Mouse (Mus musculus) midbrain, embryonic 10.5 days (tissue): ENCODE results near the gene Knl1. TPM values are rescaled to one million over a fixed set of nuclear protein-coding genes. Genes with fewer than 3 reads are reported as not detected.
"Not testable (repeated sequence)": the region's sequence is repeated elsewhere in the genome, so short reads cannot be mapped to it uniquely, and the experiment has no call there.

ENCODE experiments used
- DNase-seq: peaks from one replicate; pipeline ENCODE4 v3.0.0-alpha.2; 2017; ENCODE audit warnings: low spot score
- H3K27ac ChIP-seq: fragments of 300-500 bp; sonication (generic); replicated peaks from 2 replicates; pipeline ENCODE4 v1.5.1; 2016; ENCODE audit warnings: mild to moderate bottlenecking
- H3K27me3 ChIP-seq: fragments of 300-500 bp; sonication (generic); 2 replicates; pipeline ENCODE4 v1.6.1; 2016; ENCODE audit warnings: low read depth, mild to moderate bottlenecking; ENCODE audit not compliant: poor library complexity, severe bottlenecking
- H3K36me3 ChIP-seq: fragments of 300-500 bp; sonication (generic); 2 replicates; pipeline ENCODE4 v1.6.1; 2016; ENCODE audit warnings: mild to moderate bottlenecking, moderate library complexity
- H3K4me1 ChIP-seq: fragments of 300-500 bp; sonication (generic); 2 replicates; pipeline ENCODE4 v1.6.1; 2016
- H3K4me3 ChIP-seq: fragments of 300-500 bp; sonication (generic); 2 replicates; pipeline ENCODE4 v1.5.1; 2016; ENCODE audit warnings: mild to moderate bottlenecking, moderate library complexity
- H3K9me3 ChIP-seq: fragments of 300-500 bp; sonication (generic); replicated peaks from 2 replicates; pipeline ENCODE4 v1.6.1; 2016; ENCODE audit warnings: mild to moderate bottlenecking
- WGBS: fragments of 180-500 bp; shearing (Covaris S2); methylation state at CpG from one replicate; pipeline ENCODE4 v1.1.7; 2016; 5-methylcytosine and 5-hydroxymethylcytosine counted together
- polyA plus RNA-seq: library from polyadenylated mRNA; unstranded; fragments of >200 nt; fragmentation: Nextera tagmentation; extraction: Ambion mirVana; gene quantifications from 2 replicates; pipeline ENCODE4 v1.2.1, GENCODE M21; 2016

Knl1 gene
- 63.9 and 68.4 TPM in 2 replicates for polyA plus RNA-seq

DNA sequence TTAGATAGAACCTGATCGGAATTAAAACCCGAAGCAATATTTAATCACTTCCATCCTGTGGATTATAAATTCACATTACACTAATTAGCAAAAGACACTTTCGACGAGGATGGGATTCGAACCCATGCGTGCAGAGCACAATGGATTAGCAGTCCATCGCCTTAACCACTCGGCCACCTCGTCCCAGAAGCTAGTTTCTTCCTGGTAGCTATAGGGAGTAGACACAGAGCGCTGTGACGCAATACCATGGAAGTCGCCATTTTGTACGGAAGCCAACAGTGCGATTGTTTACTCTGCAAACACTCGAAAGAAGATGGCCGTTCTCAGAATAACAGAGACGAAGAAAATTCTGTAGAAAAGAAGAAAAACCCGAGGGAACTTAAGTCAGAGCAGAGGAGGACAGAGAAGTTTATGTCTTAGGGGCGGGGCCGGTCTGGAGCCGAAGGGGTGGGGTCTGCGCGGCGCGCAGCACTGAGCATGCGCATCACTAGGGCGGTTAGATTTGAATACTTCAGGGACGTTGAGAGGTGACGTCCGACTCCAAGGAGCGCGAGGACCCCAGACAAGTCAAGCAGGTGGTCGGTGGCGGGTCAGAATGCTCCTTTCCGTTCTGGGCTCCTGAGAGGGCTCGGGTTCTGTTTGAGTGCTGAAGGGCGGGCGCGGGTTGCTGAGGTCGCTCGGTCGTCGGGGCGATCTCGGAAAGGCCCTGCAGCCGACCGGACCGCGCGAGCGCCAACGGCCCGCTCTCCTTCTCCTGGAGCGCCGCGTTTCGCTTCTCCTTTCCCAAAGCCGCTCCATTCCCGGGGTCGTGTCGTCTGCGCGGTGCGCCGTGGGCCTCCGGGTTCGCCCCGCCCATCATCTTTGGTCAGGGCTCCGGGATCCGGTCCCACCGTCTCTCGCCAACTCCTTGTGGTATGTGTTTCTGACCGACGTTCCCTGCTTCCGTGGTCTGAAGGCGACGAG is at the start of gene Knl1:
TSS of gene Knl1 (plus strand) at position 471 of the 963 bp plus-strand sequence.
- Histone ChIP-seq H3K4me1 (peaks cover 17% of the 10 kb centered on the region), H3K36me3 (peaks cover 13% of the 10 kb centered on the region), H3K27ac (peak within 1 kb of the TSS; percentile 96), H3K27me3 (no peaks in the 10 kb centered on the region), H3K4me3 (peak within 1 kb of the TSS; percentile 83), H3K9me3 (no peaks in the 10 kb centered on the region)
- under 1% methylated on average over 77 of the region's 77 CpGs for WGBS
- DNase-seq, result peak; percentile 96

DNA sequence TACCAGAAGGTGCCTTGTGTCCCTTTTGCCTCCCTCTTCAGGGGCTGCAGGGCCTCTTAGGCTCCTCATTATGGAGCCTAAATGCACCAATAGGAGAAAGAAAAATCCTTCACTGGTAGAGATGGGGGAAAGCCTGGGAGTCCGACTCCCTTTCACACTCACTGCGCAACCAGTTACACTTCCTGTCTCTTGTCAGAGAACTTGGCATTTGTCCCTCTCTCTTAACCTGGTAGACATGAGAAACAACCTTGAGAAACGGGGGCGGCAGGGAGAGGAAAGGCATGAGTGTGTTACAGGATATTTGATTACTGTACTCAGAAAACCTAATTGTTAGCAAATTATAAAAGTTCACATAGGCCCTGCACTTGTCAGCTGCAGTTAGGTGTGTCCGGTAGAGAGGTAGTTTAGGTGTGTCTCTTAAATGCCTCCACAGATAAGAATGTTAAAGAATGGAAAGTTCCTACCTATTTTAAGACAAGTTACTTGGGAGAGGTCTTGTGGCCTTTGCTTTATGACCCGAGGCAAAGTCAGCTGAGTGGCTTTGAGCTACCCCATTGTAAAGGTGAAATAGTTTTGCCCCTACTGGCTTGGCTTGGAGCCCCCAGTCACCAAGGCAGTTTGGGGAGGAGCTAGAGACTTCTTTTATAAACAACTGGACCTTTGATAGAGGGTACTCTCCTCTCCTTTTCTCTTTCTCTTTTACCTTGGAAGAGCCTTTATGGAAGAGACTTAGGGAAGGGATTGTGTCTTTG is 48.6 kb upstream of the Knl1 start:
- DNase-seq, result no peak
- H3K4me1 ChIP-seq, result peaks cover 29% of the 10 kb centered on the region
- H3K27me3 ChIP-seq, result peaks cover 39% of the 10 kb centered on the region
- no peaks in the 10 kb centered on the region for H3K9me3 ChIP-seq
- WGBS, result 82% methylated on average over 6 of the region's 6 CpGs
- H3K27ac ChIP-seq, result no peak overlapping the region
- no peaks in the 10 kb centered on the region for H3K36me3 ChIP-seq
- no peak overlapping the region for H3K4me3 ChIP-seq

DNA sequence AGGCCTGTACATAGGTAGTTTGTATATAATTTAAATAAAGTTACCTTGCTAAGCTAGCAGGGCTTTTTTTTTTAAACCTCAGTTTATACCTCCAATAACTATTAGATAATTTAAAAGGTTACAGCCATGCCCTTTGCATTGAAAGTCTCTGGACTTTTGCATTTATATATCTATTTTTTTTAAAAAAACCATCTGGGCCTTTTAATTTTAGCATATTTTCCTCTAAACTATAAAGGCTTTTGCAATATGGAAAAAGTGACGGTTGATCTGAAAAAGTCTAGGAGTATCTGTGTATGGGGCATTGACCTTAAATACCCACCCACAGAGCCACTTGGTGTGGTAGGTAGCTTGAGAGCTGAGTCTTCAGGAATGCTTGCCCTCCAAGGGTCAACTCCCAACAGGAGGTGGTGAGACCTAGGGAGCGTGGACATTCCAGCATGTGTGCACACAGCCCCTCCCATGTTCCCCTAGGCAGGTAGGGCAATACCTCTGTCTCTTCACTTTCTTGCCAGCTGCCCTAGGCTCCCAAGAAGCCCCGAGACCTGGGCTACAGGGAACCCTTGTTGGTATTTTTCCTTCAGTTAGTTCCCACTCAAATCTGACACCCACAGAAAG is 47.8 kb upstream of the Knl1 start:
- Histone ChIP-seq H3K27ac (no peak overlapping the region), H3K27me3 (peaks cover 39% of the 10 kb centered on the region), H3K9me3 (no peaks in the 10 kb centered on the region), H3K36me3 (no peaks in the 10 kb centered on the region), H3K4me3 (no peak overlapping the region), H3K4me1 (peaks cover 29% of the 10 kb centered on the region)
- WGBS, result 60% methylated on average over 3 of the region's 3 CpGs
- DNase-seq, result no peak

DNA sequence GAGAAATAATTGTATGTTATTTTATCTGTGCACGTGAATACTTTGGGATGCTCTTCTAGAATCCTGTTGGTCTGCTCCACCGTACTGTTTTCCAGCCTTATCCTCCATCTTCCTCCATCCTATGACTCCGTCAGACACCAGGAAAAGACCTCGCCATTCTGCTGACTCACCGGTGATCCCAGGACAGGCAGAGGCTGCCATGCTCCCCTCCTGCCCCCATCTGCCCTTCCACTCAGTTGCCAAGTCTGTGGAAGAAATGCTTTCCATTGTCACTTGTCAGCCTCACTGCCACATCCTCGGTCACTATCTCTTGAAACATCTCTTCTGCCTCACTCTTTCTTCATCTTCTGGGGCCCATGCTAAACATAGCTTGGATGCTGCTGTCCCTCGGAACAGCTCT is 40.0 kb upstream of the Knl1 start:
- no peaks in the 10 kb centered on the region for H3K4me1 ChIP-seq
- no peaks in the 10 kb centered on the region for H3K9me3 ChIP-seq
- no peaks in the 10 kb centered on the region for H3K27me3 ChIP-seq
- WGBS, result 83% methylated on average over 7 of the region's 7 CpGs
- H3K4me3 ChIP-seq, result no peak overlapping the region
- no peak for DNase-seq
- no peaks in the 10 kb centered on the region for H3K36me3 ChIP-seq
- H3K27ac ChIP-seq, result no peak overlapping the region

DNA sequence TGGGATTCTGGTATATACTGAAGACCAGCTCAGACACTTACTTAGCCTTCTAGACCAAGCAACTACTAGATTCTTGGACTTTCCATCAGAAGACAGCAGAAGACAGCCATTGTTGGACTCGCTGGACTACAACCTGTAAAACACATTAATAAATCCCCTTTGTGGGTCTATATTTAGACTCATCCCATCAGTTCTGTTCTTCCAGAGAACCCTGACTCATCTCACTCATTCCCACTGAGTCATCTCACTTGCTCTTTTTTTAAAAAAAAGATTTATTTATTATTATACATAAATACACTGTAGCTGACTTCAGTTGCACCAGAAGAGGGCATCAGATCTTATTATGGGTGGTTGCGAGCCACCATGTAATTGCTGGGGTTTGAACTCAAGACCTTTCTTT is 37.5 kb upstream of the Knl1 start:
- Histone ChIP-seq H3K9me3 (no peaks in the 10 kb centered on the region), H3K36me3 (no peaks in the 10 kb centered on the region), H3K4me1 (no peaks in the 10 kb centered on the region), H3K27ac (no peak overlapping the region), H3K4me3 (no peak overlapping the region), H3K27me3 (no peaks in the 10 kb centered on the region)
- WGBS, result 92% methylated on average over 2 of the region's 2 CpGs
- no peak for DNase-seq

DNA sequence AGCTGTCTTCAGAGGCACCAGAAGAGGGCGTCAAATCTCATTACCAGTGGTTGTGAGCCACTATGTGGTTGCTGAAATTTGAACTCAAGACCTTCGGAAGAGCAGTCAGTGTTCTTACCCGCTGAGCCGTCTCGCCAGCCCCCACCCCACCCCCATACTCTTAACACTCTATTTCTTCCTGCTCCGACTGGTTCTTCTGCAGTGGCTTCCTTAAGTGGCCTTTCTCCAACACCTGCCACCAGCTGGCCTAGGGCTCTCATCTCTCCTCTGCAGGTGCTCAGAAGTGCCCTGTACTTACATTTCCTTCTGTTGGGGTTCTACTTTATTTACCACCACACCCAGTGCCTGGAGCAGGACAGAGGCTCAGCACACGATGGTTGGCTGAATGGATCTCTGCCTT is 31.9 kb upstream of the Knl1 start:
- 82% methylated on average over 7 of the region's 7 CpGs for WGBS
- no peaks in the 10 kb centered on the region for H3K27me3 ChIP-seq
- no peak overlapping the region for H3K4me3 ChIP-seq
- no peaks in the 10 kb centered on the region; the same call in 1 of the 2 replicates for H3K9me3 ChIP-seq
- DNase-seq, result no peak
- no peak overlapping the region for H3K27ac ChIP-seq
- H3K36me3 ChIP-seq, result peaks cover 21% of the 10 kb centered on the region
- H3K4me1 ChIP-seq, result peaks cover 9% of the 10 kb centered on the region

DNA sequence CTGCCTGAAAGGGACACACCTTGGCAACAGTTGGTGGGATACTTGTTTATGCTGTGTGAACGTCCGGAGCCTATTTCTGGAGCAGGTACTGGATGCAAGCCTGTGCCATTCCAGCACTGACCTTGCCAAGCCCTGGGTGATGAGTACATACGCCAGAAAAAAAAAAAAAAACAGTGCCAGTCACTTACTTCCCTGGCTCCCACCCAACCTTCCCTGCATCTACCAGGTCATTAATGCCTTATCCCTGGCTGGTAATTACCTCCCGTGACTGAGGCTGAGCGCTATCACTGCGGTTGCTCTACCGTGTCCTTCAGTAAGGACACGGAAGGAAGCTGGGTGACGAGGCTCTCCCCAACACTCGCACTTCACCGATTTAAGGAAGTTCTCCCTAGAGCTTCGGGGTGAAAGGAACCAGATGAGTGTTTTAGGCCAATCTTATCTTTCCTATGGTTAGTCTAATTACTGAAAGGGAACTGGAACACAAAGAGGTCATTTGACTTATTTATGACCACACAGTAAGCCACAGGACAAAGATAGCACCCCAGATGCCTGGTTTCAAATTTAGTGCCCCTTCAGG is 31.2 kb upstream of the Knl1 start:
- DNase-seq, result no peak

DNA sequence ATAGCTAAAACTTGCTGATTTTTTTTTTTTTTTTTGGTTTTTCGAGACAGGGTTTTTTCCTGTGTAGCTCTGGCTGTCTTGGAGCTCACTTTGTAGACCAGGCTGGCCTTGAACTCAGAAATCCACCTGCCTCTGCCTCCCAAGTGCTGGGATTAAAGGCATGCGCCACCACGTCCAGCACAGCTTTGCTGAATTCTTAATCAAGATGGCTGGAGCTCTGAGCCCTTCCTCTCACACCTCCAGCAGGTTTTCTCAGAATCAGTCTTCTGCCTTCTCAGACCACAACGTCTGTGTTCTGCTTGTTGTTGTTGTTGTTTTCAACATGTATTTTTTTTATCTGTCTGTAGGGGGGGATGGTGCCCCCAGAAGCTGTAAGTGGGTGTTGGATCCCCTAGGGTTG is 30.6 kb upstream of the Knl1 start:
- DNase-seq, H3K4me3 ChIP-seq: not testable (repeated sequence)
- 76% methylated on average over 4 of the region's 4 CpGs for WGBS

More for the DNA sequence above, 31.2 kb upstream of the Knl1 start:
- no peak overlapping the region for H3K4me3 ChIP-seq
- H3K27ac ChIP-seq, result no peak overlapping the region
- WGBS, result 89% methylated on average over 12 of the region's 12 CpGs
- peaks cover 9% of the 10 kb centered on the region for H3K4me1 ChIP-seq
- peaks cover 28% of the 10 kb centered on the region for H3K36me3 ChIP-seq
- H3K27me3 ChIP-seq, result no peaks in the 10 kb centered on the region
- no peaks in the 10 kb centered on the region; the same call in 1 of the 2 replicates for H3K9me3 ChIP-seq

DNA sequence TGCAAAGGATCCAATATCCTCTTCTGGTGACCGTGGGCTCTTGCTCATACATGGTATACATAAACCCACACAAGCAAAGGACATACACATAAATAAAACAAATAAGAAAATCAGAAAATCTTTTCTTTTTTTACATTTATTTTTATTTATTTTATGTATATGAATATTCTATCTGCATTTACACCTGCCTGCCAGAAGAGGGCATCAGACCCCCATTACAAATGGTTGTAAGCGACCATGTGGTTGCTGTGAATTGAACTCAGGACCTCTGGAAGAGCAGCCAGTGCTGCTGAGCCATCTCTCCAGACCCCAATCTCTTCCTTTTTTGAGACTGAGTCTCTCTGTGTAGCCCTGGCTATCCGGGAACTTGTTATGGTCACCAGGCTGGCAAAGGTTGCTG is 29.3 kb upstream of the Knl1 start:
- WGBS, result 94% methylated on average over 3 of the region's 3 CpGs

More for the DNA sequence above, 30.6 kb upstream of the Knl1 start:
- peaks cover 34% of the 10 kb centered on the region for H3K36me3 ChIP-seq
- H3K9me3 ChIP-seq, H3K4me1 ChIP-seq, H3K27me3 ChIP-seq, H3K27ac ChIP-seq: not testable (repeated sequence)

DNA sequence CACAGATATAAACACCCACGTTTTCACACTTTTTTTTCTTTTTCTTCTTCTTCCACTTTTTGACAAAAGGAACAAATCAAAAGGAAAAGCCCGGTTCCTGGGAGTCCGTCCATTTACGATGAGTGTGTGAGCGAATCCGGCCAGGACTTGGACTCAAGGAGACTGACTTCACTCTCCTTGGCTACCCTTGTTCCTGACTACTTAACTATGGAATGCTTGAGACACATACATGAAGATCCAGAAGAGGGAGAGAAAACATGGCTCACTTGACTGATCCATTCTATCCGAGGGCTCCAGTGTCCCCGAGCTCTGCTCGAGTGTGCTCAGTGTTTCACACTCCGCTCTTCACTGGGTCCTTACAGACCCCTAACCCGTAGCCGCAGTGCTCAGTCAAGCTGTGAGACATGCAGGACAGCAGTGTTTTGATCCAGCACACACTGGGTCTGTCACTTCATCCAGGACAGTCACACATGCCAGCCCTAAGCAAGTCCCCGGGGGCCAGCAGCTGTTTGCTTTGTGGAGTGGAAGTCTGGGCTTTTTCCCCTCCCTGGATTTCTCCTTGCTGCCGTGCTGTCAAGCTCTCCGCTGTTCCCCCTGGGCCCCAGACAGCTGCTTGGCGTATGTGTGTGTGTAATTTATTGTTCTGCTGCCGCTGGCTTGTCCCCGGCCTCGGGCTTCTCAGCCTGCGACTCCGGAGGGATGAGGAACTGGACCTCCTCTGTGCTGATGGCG is 28.4 kb upstream of the Knl1 start:
- H3K27me3 ChIP-seq, result no peaks in the 10 kb centered on the region
- H3K36me3 ChIP-seq, result peaks cover 57% of the 10 kb centered on the region
- no peaks in the 10 kb centered on the region; the same call in 1 of the 2 replicates for H3K9me3 ChIP-seq
- peak; percentile 33 for DNase-seq
- 62% methylated on average over 22 of the region's 22 CpGs for WGBS
- H3K4me1 ChIP-seq, result peaks cover 9% of the 10 kb centered on the region
- peak overlapping the region; percentile 57; the same call in 1 of the 2 replicates for H3K27ac ChIP-seq
- no peak overlapping the region for H3K4me3 ChIP-seq

More for the DNA sequence above, 29.3 kb upstream of the Knl1 start:
- Histone ChIP-seq H3K4me1 (peaks cover 9% of the 10 kb centered on the region), H3K36me3 (peaks cover 47% of the 10 kb centered on the region), H3K4me3 (no peak overlapping the region), H3K27me3 (no peaks in the 10 kb centered on the region), H3K27ac (no peak overlapping the region), H3K9me3 (no peaks in the 10 kb centered on the region; the same call in 1 of the 2 replicates)
- DNase-seq, result no peak

DNA sequence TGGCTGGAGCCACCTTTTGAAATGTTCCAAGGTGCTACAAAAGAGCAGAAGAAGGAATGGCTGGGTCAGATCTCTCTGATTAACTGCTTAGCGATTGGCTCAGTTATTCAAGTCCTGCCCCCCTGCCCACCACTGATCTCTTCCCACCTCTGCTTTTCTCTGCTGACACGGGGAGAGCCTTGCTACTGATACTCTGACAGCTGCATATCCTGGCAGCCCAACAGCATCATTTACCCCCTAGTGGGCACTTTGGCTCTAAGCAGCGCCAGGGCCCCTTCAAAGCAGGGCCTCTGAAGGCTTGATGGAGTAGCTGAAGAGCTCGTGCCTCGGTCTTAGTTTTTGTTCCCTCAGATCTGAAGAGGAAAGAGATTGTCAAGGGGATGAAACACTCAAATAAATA is 27.8 kb upstream of the Knl1 start:
- WGBS, result 15% methylated on average over 5 of the region's 5 CpGs
- peaks cover 59% of the 10 kb centered on the region for H3K36me3 ChIP-seq

More for the DNA sequence above, 27.8 kb upstream of the Knl1 start:
- Histone ChIP-seq H3K27me3 (no peaks in the 10 kb centered on the region), H3K4me3 (no peak overlapping the region), H3K4me1 (peaks cover 9% of the 10 kb centered on the region), H3K27ac (peak overlapping the region; percentile 57; the same call in 1 of the 2 replicates), H3K9me3 (no peaks in the 10 kb centered on the region; the same call in 1 of the 2 replicates)
- no peak for DNase-seq
